Mouse (Mus musculus) embryonic facial prominence, embryonic 12.5 days (tissue): ENCODE data around the gene Aen. TPM values are rescaled to one million over a fixed set of nuclear protein-coding genes. Genes with fewer than 3 reads are reported as not detected.

Source experiments
- ATAC-seq: fragments of 200-750 bp; cut with Nextera tagmentation; 2 replicates; pipeline ENCODE4 v1.8.0; 2017; ENCODE audit not compliant: insufficient number of reproducible peaks, insufficient read depth, low FRiP score, low TSS enrichment
- H3K27ac ChIP-seq: fragments of 300-500 bp; sonication (generic); 2 replicates; pipeline ENCODE4 v1.5.1; 2016; ENCODE audit warnings: mild to moderate bottlenecking
- H3K27me3 ChIP-seq: fragments of 300-500 bp; sonication (generic); 2 replicates; pipeline ENCODE4 v1.6.1; 2016; ENCODE audit warnings: mild to moderate bottlenecking, moderate library complexity
- H3K36me3 ChIP-seq: fragments of 300-500 bp; sonication (generic); 2 replicates; pipeline ENCODE4 v1.6.1; 2016; ENCODE audit warnings: mild to moderate bottlenecking
- H3K4me1 ChIP-seq: fragments of 300-500 bp; sonication (generic); 2 replicates; pipeline ENCODE4 v1.6.1; 2016
- H3K4me2 ChIP-seq: fragments of 300-500 bp; sonication (generic); replicated peaks from 2 replicates; pipeline ENCODE4 v1.6.1; 2016; ENCODE audit warnings: mild to moderate bottlenecking, moderate library complexity
- H3K4me3 ChIP-seq: fragments of 300-500 bp; sonication (generic); 2 replicates; pipeline ENCODE4 v1.5.1; 2016; ENCODE audit warnings: mild to moderate bottlenecking
- H3K9ac ChIP-seq: fragments of 300-500 bp; sonication (generic); 2 replicates; pipeline ENCODE4 v1.6.1; 2016; ENCODE audit warnings: mild to moderate bottlenecking, moderate library complexity
- H3K9me3 ChIP-seq: fragments of 300-500 bp; sonication (generic); 2 replicates; pipeline ENCODE4 v1.6.1; 2016; ENCODE audit warnings: mild to moderate bottlenecking, moderate library complexity
- WGBS: fragments of 180-500 bp; shearing (Covaris S2); methylation state at CpG from one replicate; pipeline ENCODE4 v1.1.7; 2016; 5-methylcytosine and 5-hydroxymethylcytosine counted together
- polyA plus RNA-seq: library from polyadenylated mRNA; unstranded; fragments of >200 nt; fragmentation: Nextera tagmentation; extraction: Ambion mirVana; gene quantifications from 2 replicates; pipeline ENCODE4 v1.2.1, GENCODE M21; 2016

Gene Aen
- polyA plus RNA-seq, 1 experiment from 2014 or later = 43.4 TPM

DNA sequence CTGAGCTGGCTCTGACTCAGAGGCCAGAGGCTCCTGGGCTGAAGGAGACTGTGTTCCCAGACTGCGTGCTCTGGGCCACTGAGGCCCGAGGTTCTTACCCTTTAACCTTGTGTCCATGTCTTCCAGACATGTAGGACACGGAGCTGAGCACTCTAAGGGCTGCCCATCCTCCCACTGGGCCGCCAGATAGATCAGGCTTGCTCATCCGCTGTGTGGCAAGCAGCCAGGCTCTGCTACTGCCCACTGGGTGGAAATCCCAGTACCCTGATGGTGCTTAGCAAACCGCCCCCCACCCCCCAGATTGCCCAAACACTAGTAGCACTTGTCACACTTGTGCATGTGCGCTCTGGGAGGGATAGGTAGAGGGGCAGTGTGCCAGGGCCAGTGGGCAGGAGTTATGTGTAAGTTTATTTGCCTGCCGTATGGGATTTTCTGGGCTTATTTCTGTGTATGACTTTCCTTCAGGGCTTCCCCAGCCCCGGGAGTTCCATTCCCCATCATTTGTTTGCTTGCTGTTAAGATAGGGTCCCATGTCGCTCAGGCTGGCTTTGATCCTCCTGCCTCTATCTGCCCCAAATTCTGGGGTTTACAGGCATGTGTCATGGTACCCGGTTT is 19.3 kb downstream of the Aen start:
- H3K27ac ChIP-seq = no peak overlapping the region
- no peaks in the 10 kb centered on the region for H3K27me3 ChIP-seq
- H3K4me3 ChIP-seq = no peak overlapping the region
- 0 out of 2 replicates have a peak, but pooled peaks cover 5% of the 10 kb centered on the region for H3K4me1 ChIP-seq
- H3K9me3 ChIP-seq = no peaks in the 10 kb centered on the region
- no peak for ATAC-seq
- 79% methylated on average over 11 of the region's 11 CpGs for WGBS
- no peaks in the 10 kb centered on the region for H3K36me3 ChIP-seq
- H3K9ac ChIP-seq = no peak overlapping the region
- H3K4me2 ChIP-seq = no peak overlapping the region

DNA sequence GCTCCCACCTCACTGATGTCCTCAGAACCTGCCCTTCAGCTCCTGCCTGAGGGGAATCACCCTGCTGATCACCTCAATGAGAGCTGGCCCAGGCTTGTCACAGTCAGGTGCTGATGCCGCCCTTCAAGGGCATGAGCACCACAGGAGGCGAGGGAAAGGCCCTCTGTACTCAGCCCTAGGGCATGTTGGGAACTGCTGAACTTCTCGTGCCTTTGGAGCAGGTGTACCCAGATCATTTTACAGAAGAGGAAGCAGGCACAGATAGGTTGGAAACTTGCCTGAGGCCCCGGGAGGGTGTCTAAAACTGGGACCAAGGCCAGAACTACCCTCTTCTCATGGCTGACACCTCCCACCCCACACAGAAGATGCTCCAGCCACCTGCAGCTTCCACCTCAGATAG is 23.0 kb downstream of the Aen start:
- no peaks in the 10 kb centered on the region for H3K9me3 ChIP-seq
- no peak overlapping the region for H3K27ac ChIP-seq
- no peaks in the 10 kb centered on the region for H3K4me1 ChIP-seq
- ATAC-seq = no peak
- H3K27me3 ChIP-seq = no peaks in the 10 kb centered on the region
- 37% methylated on average over 4 of the region's 4 CpGs for WGBS
- no peak overlapping the region for H3K4me2 ChIP-seq
- no peak overlapping the region for H3K4me3 ChIP-seq
- H3K36me3 ChIP-seq = no peaks in the 10 kb centered on the region
- H3K9ac ChIP-seq = no peak overlapping the region

DNA sequence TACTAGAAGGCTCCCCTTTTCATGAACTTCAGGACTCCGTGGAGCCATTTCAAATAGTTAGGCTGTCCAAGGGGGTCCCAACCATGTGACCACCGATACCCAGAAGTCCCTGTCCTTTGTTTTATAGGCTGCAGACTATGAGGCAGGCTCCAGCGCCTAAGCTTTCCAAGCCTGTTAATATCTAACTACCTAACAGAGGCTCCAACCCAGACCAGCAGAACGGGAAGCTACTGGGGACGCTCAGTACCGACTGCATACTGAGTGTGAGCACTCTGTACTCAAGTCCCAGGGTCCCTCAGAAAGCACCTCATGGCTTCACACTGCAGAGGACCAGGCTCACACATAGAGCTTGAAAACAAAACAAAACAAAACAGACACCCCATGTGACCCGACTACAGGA is 26.9 kb downstream of the Aen start:
- WGBS = 73% methylated on average over 7 of the region's 7 CpGs
- no peak overlapping the region for H3K9ac ChIP-seq
- ATAC-seq = no peak

DNA sequence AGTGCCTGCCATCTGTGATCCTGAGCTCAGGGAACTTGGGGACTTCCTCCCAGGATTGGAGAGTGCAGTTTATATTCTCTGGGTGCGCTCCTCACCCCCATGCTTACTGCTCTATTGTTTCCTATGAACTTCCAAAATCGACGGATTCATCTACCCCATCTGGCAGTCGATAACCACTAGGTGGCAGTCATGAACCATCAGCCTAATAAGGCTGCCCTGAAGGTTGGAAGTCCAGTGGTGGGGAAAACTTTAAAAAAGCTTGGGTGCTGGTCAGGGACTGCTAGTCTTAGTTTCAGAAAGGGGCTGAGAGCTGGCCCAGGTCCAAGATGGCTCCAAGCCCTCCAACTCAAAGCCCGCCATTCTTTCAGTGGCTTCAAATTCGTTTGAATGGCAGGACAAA is 28.6 kb downstream of the Aen start:
- ATAC-seq = 0 out of 2 replicates have a peak, but pooled peaks have one; percentile 37

More for the DNA sequence above, 26.9 kb downstream of the Aen start:
- no peaks in the 10 kb centered on the region; the same call in 1 of the 2 replicates for H3K27me3 ChIP-seq
- H3K4me1 ChIP-seq = no peaks in the 10 kb centered on the region
- H3K4me3 ChIP-seq = no peak overlapping the region
- no peaks in the 10 kb centered on the region for H3K36me3 ChIP-seq
- H3K4me2 ChIP-seq = no peak overlapping the region
- no peak overlapping the region for H3K27ac ChIP-seq
- no peaks in the 10 kb centered on the region for H3K9me3 ChIP-seq

DNA sequence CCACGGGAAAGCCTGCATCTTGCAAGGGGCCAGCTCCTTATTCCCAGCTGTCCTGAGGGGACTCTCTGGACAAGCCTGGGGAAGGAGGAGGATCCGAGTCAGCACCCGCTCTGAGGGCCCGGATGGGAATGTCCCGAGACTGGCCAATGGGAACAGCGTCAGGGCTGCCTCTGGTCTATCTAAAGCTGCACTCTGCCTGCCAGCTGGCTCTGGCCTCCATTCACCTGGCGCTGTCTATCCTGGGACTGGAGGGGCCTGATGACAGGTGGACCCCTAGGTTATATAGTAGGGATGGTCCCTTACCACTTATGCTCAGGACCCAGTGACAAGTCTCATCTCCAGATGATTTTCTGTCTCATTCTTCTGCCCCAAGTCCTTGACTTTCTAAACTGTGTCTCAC is 29.1 kb downstream of the Aen start:
- ATAC-seq = no peak
- WGBS = 58% methylated on average over 7 of the region's 7 CpGs
- Histone ChIP-seq H3K9ac (no peak overlapping the region), H3K27me3 (no peaks in the 10 kb centered on the region; the same call in 1 of the 2 replicates), H3K4me1 (no peaks in the 10 kb centered on the region), H3K9me3 (no peaks in the 10 kb centered on the region), H3K4me3 (no peak overlapping the region), H3K36me3 (no peaks in the 10 kb centered on the region), H3K4me2 (no peak overlapping the region), H3K27ac (no peak overlapping the region)

More for the DNA sequence above, 28.6 kb downstream of the Aen start:
- H3K4me3 ChIP-seq = no peak overlapping the region
- H3K4me2 ChIP-seq = no peak overlapping the region
- H3K27me3 ChIP-seq = no peaks in the 10 kb centered on the region; the same call in 1 of the 2 replicates
- no peaks in the 10 kb centered on the region for H3K36me3 ChIP-seq
- no peaks in the 10 kb centered on the region for H3K4me1 ChIP-seq
- H3K9ac ChIP-seq = no peak overlapping the region
- 7% methylated on average over 6 of the region's 6 CpGs for WGBS
- no peak overlapping the region for H3K27ac ChIP-seq
- H3K9me3 ChIP-seq = no peaks in the 10 kb centered on the region

DNA sequence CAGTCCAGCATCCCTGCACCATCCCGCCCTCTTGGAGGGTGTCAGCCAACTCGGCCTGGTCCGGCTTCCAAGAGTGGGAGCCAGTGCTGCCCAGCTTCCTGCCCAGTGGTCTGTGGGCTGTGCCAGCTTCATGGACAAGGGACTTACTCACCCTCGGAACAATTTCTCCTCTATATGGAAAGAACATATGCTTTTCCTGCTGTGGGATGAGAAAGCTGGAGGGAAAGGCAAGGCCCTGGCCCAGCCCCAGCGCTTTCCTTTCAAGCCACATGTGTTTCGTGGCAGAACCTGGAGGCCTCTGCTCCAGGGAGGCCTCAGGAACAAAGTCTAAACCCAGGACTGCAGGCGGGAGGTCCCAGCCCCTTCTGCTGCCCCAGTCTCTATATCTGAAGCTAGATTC is 30.0 kb downstream of the Aen start:
- H3K4me2 ChIP-seq = no peak overlapping the region
- no peaks in the 10 kb centered on the region for H3K9me3 ChIP-seq
- H3K27me3 ChIP-seq = no peaks in the 10 kb centered on the region; the same call in 1 of the 2 replicates
- H3K4me3 ChIP-seq = no peak overlapping the region
- H3K9ac ChIP-seq = no peak overlapping the region
- no peaks in the 10 kb centered on the region for H3K4me1 ChIP-seq
- H3K36me3 ChIP-seq = no peaks in the 10 kb centered on the region
- H3K27ac ChIP-seq = no peak overlapping the region
- WGBS = 71% methylated on average over 7 of the region's 7 CpGs
- ATAC-seq = no peak

DNA sequence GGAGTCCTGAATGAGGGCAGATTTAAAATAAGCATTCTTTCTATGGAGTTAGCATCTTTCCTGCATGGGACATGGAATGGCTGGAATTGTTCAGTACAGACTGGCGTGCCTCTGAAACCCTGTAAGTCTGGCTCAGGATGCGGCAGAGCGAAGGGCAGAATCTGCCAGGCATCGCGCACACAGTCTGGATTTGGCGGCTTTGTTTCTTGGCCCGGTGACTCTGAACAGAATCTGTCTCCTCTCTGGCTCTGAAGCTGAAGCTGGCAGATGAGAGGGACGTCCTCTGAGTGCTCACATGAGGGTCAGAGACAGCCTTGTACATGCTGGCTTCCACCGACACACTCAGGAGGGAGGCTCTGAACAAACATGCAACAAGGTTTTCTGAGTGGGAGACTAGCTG is 30.5 kb downstream of the Aen start:
- WGBS = 81% methylated on average over 9 of the region's 9 CpGs
- no peak overlapping the region for H3K27ac ChIP-seq

DNA sequence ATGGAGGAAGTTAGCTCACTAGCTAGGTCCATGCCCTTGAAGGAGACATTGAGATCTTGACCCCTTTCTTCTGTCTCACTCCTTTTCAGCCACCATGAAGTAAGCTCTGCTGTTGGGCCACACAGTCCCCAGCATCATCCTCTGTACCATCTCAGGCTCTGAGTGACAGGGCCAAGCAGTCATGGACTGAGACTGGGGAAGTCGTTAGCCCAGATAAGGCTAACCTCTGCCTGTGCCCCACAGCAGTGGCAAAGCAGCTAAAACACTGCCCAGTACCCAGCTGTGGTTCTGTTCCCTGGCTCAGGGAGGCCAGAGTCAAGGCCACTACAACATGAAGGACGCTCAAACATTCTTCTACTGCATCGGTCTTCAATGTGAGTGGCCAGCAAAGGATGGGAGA is 31.6 kb downstream of the Aen start:
- no peak overlapping the region for H3K27ac ChIP-seq
- no peak overlapping the region for H3K9ac ChIP-seq
- no peak for ATAC-seq
- no peak overlapping the region for H3K4me3 ChIP-seq
- H3K27me3 ChIP-seq = no peaks in the 10 kb centered on the region; the same call in 1 of the 2 replicates
- no peaks in the 10 kb centered on the region for H3K36me3 ChIP-seq
- 85% methylated on average over 3 of the region's 3 CpGs for WGBS
- no peaks in the 10 kb centered on the region for H3K9me3 ChIP-seq
- H3K4me1 ChIP-seq = no peaks in the 10 kb centered on the region
- H3K4me2 ChIP-seq = no peak overlapping the region

More for the DNA sequence above, 30.5 kb downstream of the Aen start:
- Histone ChIP-seq H3K27me3 (no peaks in the 10 kb centered on the region; the same call in 1 of the 2 replicates), H3K36me3 (no peaks in the 10 kb centered on the region), H3K4me2 (no peak overlapping the region), H3K9me3 (no peaks in the 10 kb centered on the region), H3K9ac (no peak overlapping the region), H3K4me1 (no peaks in the 10 kb centered on the region), H3K4me3 (no peak overlapping the region)
- ATAC-seq = no peak

DNA sequence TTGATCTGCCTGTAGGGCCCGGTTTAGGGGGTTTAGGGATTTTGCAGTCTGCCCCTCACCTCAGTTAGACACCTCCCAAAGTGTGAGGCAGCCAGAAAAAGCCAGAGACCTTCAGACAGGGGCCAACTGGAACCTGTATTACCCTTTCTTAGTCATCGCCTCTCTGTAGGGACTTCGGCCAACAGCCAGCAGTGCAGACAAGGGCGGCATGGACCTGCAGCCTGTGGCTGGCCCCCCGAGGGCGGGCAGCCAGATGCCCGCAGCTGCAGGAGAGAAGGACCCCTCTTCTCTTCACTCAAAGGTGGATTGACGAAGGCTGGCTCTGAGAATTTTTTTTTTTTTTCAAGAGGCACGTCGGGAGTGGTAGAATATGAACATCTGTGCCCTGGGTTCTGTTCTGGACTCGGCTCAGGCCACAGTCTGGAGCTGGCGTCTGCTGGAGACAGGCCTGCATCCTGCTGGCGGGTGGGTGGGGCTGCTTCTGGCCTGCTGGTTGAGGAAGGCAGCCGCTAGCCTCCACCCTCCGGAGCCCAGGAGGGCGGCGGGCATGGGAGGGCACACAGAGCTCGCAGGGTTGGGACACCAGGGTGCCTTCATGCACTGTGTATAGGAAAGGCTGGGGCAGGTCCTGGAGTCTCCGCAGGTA is 43.4 kb downstream of the Aen start:
- H3K27ac ChIP-seq = no peak overlapping the region
- H3K36me3 ChIP-seq = no peaks in the 10 kb centered on the region
- no peak overlapping the region for H3K9ac ChIP-seq
- no peaks in the 10 kb centered on the region for H3K9me3 ChIP-seq
- ATAC-seq = no peak
- H3K27me3 ChIP-seq = no peaks in the 10 kb centered on the region
- WGBS = 59% methylated on average over 19 of the region's 19 CpGs
- H3K4me2 ChIP-seq = no peak overlapping the region
- H3K4me3 ChIP-seq = no peak overlapping the region
- H3K4me1 ChIP-seq = no peaks in the 10 kb centered on the region

DNA sequence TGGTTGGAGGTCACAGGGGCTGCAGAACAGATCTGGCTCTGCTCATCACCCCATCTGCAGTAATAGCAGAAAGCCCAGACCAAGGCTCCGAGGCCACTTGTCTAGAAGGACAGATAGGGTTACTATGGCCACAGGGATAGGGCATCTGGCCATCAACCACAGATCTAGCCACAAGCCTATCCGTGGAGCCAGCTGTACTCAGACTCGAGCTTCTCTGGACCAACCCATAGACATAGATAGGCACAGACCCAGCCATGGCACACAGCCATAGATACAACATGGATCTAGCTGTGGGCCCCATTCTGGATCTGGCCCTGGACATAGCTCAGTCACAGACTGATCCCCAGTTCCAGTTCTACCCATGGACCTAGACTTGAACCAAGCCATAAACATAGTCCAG is 45.3 kb downstream of the Aen start:
- H3K4me1 ChIP-seq = no peaks in the 10 kb centered on the region
- WGBS = 88% methylated on average over 3 of the region's 3 CpGs
- no peak overlapping the region for H3K4me3 ChIP-seq

DNA sequence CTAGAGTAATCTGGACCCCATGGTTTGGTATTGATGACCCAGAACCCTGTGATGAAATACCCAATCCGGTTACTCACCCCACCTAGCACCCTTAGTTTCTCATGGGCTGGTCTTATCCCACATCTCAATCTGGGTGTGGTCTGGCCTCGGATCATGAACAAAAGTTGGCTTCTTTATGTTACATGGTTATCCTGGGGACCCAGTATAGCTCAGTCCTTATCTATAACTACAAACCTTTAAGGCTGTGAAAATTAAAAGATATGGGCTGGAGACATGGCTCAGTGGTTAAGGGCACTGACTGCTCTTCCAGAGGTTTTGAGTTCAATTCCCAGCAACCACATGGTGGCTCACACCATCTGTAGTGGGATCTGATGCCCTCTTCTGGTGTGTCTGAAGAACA is 46.9 kb downstream of the Aen start:
- Histone ChIP-seq H3K4me3 (no peak overlapping the region), H3K36me3 (no peaks in the 10 kb centered on the region), H3K4me2 (no peak overlapping the region), H3K9ac (no peak overlapping the region), H3K27ac (no peak overlapping the region), H3K9me3 (no peaks in the 10 kb centered on the region), H3K4me1 (no peaks in the 10 kb centered on the region), H3K27me3 (no peaks in the 10 kb centered on the region)
- ATAC-seq = no peak
- WGBS = 90% methylated on average over 2 of the region's 2 CpGs

More for the DNA sequence above, 45.3 kb downstream of the Aen start:
- H3K9ac ChIP-seq = no peak overlapping the region
- no peaks in the 10 kb centered on the region for H3K9me3 ChIP-seq
- H3K36me3 ChIP-seq = no peaks in the 10 kb centered on the region
- H3K27me3 ChIP-seq = no peaks in the 10 kb centered on the region
- no peak overlapping the region for H3K4me2 ChIP-seq
- no peak for ATAC-seq
- no peak overlapping the region for H3K27ac ChIP-seq

DNA sequence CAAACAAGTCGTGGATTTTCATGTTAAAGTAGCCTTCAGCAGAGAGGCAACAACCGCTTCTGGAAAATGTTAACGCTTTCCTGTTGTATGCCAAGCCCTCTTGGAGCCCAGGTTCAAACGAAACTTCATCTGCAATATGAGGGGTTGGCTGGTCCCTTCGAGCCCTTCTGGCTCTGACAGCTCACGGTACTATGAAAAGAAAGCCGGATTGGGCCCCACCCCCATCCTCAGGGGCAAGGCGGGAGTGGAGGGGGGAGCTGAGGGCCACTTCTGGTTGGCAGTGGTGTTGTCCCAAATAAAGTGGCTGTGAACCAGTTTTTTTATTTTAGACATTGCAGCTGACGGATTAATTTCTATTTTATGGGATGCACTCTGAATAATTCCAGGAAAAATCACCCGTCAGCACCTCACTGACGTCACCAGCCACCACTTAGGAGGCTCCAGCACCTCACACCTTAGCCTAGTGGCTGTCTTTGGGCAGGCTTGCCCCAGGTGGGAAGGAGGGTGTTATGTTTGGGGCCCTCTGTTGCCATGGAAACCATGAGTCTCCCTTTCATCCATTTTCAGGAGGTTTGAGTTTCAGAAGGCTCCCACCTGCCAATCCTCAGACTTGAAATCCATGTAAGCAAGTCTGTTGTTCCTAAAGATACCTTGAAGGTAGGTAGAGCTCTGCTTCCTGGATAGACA is 58.4 kb downstream of the Aen start:
- peaks cover 18% of the 10 kb centered on the region for H3K4me1 ChIP-seq
- no peaks in the 10 kb centered on the region for H3K36me3 ChIP-seq
- H3K4me2 ChIP-seq = 0 out of 2 replicates have a peak overlapping the region, but pooled peaks have one; percentile 16
- no peaks in the 10 kb centered on the region for H3K27me3 ChIP-seq
- H3K4me3 ChIP-seq = no peak overlapping the region
- no peak overlapping the region for H3K27ac ChIP-seq
- no peak overlapping the region for H3K9ac ChIP-seq
- 21% methylated on average over 11 of the region's 11 CpGs for WGBS
- ATAC-seq = 0 out of 2 replicates have a peak, but pooled peaks have one; percentile 64
- no peaks in the 10 kb centered on the region for H3K9me3 ChIP-seq
